Mouse (Mus musculus) inflammation-experienced regulatory T-cells (primary cell): ENCODE results near the gene Smco4. TPM values are rescaled to one million over a fixed set of nuclear protein-coding genes. Genes with fewer than 3 reads are reported as not detected.

Experiments
- polyA plus RNA-seq, 2 experiments: library from polyadenylated mRNA; unstranded; fragments of 100-300 nt; shearing (Covaris generic); gene quantifications; one replicate each; pipeline ENCODE4 v1.2.1; 2017

The Smco4 gene
- polyA plus RNA-seq: 10 to 100 TPM; 42.0 to 56.1 TPM

GRCm38 (mm10) chr9:15493235-15493924, at the start of gene Smco4:
TSS of gene Smco4 (plus strand) at chr9:15493432.

Other genes with a start within 250 kb of the Smco4 start
- 10 to 100 TPM; 62.2 to 64.5 TPM for gene Med17, start 213.5 kb upstream of the Smco4 start, polyA plus RNA-seq
- gene Taf1d, start 187.2 kb upstream of the Smco4 start, polyA plus RNA-seq: 10 to 100 TPM; 67.6 to 81.0 TPM
- 1 to 10 TPM; 3.5 to 3.7 TPM for gene 4931406C07Rik, start 187.0 kb upstream of the Smco4 start, polyA plus RNA-seq
- 10 to 100 TPM; 17.4 to 23.9 TPM for gene Cep295, start 135.6 kb upstream of the Smco4 start, polyA plus RNA-seq
- gene Deup1, start 134.5 kb downstream of the Smco4 start, polyA plus RNA-seq: under 1 TPM; 0.35 to 0.39 TPM
- gene Slc36a4, start 216.3 kb downstream of the Smco4 start, polyA plus RNA-seq: 10 to 100 TPM in 1 of 2 experiments, 1 to 10 TPM in 1; 5.4 to 10.5 TPM